13 mouse cellular contexts compared by ENCODE assay signal in genomic region chr12:79937876-79938275, GRCm38 (mm10).
DNase-seq lines count a peak whose midpoint lies in the region; ATAC-seq and TF ChIP-seq lines count a peak whose summit lies in the region.
"Had no signal": no experiment of that assay in that cellular context is flagged by ENCODE, and none has a peak within 500 bp of the region (broad histone marks: within the 10 kb centered on the region; RNA-seq: fewer than 3 reads in every experiment).

No protein-coding gene starts in this region.

- no peak for ATAC-seq in heart, embryonic 13.5 days (ENCODE audit: extremely low read depth, insufficient number of reproducible peaks, low FRiP score, low TSS enrichment)
- no peak for ATAC-seq in lung, postnatal 0 days

- WGBS in heart, embryonic 13.5 days = 62% methylated on average over 4 of the region's 4 CpGs
- 53% methylated on average over 4 of the region's 4 CpGs for WGBS in lung, postnatal 0 days

- no peaks in the 10 kb centered on the region for H3K9me3 ChIP-seq in heart, embryonic 13.5 days
- no peaks in the 10 kb centered on the region for H3K9me3 ChIP-seq in lung, postnatal 0 days (ENCODE audit: low read length)
- H3K9me3 ChIP-seq: forebrain, embryonic 12.5 days had no signal

- H3K9ac ChIP-seq in heart, embryonic 13.5 days = no peak overlapping the region
- H3K9ac ChIP-seq in lung, postnatal 0 days (replicated peaks; ENCODE audit: low read depth) = no peak overlapping the region
- H3K9ac ChIP-seq: forebrain, embryonic 12.5 days had no signal

- DNase-seq in heart, postnatal 25 days (ENCODE audit: low spot score) = no peak
- DNase-seq in lung, adult 18-20 months = peak; percentile 64 to 76
- no peak for DNase-seq in lung, postnatal 0 days (ENCODE audit: low spot score)
- peak; percentile 73 for DNase-seq in adrenal gland, postnatal 14 days
- DNase-seq in T-cell, adult 2 months (ENCODE audit: low spot score) = no peak
- DNase-seq in left cerebral cortex, postnatal 14 days (ENCODE audit: low spot score in 2 of 2) = no peak
- DNase-seq: cerebellum, adult 8-10 months; gastrocnemius, postnatal 14 days; retina, postnatal 1 day had no signal

- no peak overlapping the region for H3K4me2 ChIP-seq in heart, embryonic 13.5 days
- H3K4me2 ChIP-seq in lung, postnatal 0 days (replicated peaks; ENCODE audit: low read depth, low read length) = no peak overlapping the region
- H3K4me2 ChIP-seq in myocyte (ENCODE audit: low read depth) = no peak overlapping the region
- H3K4me2 ChIP-seq: forebrain, embryonic 12.5 days had no signal

- no peaks in the 10 kb centered on the region for H3K27me3 ChIP-seq in heart, embryonic 13.5 days (replicated peaks)
- no peaks in the 10 kb centered on the region for H3K27me3 ChIP-seq in lung, postnatal 0 days (replicated peaks; ENCODE audit: insufficient read depth, low read length)
- H3K27me3 ChIP-seq in myocyte (ENCODE audit: control insufficient read depth, insufficient read depth, insufficient read length) = no peaks in the 10 kb centered on the region
- H3K27me3 ChIP-seq: forebrain, embryonic 12.5 days had no signal

- H3K27ac ChIP-seq in heart, embryonic 13.5 days (replicated peaks) = peak overlapping the region; percentile 85; the same call in 1 of the 2 replicates
- no peak overlapping the region for H3K27ac ChIP-seq in lung, postnatal 0 days (ENCODE audit: low read length)

- H3K79me2 ChIP-seq in myocyte (ENCODE audit: control insufficient read depth, insufficient read depth) = no peaks in the 10 kb centered on the region

- peaks cover 49% of the 10 kb centered on the region for H3K4me1 ChIP-seq in heart, embryonic 13.5 days
- peaks cover 20% of the 10 kb centered on the region for H3K4me1 ChIP-seq in lung, postnatal 0 days (ENCODE audit: insufficient read depth, low read depth, low read length)
- H3K4me1 ChIP-seq: megakaryocyte, embryonic 14.5 days had no signal

- intact Hi-C loops in heart, postnatal 25 days (cut with DNase I) = loop anchor here (2.0 kb wide), 1 partner anchor 35 kb away; no protein-coding TSS in a partner anchor
- intact Hi-C loops in left cerebral cortex, postnatal 14 days (cut with DNase I) = no loop called here

- H3K4me3 ChIP-seq in heart, embryonic 13.5 days = no peak overlapping the region
- H3K4me3 ChIP-seq in lung, postnatal 0 days (ENCODE audit: low read depth, low read length) = no peak overlapping the region
- no peak overlapping the region for H3K4me3 ChIP-seq in myocyte
- H3K4me3 ChIP-seq: forebrain, embryonic 12.5 days; megakaryocyte, embryonic 14.5 days had no signal

- H3ac ChIP-seq in myocyte (ENCODE audit: control insufficient read depth, insufficient read length) = no peak overlapping the region

- no peaks in the 10 kb centered on the region for H3K36me3 ChIP-seq in heart, embryonic 13.5 days
- no peaks in the 10 kb centered on the region for H3K36me3 ChIP-seq in lung, postnatal 0 days (ENCODE audit: insufficient read depth, low read length)
- no peaks in the 10 kb centered on the region for H3K36me3 ChIP-seq in myocyte (ENCODE audit: control insufficient read depth, insufficient read depth)
- H3K36me3 ChIP-seq: forebrain, embryonic 12.5 days had no signal

- TF ChIP-seq POLR2A in myocyte (IDR thresholded peaks at IDR 0.05; ENCODE audit: insufficient read length, low read depth) = no peak

- TF ChIP-seq CTCF in lung, postnatal 0 days (IDR thresholded peaks at IDR 0.05) = no peak

- no peak for TF ChIP-seq EP300 in lung, postnatal 0 days (IDR thresholded peaks at IDR 0.05)

TF ChIP-seq in myocyte, 11 proteins besides CTCF, POLR2A, EP300 and RAD21:
- TF ChIP-seq E2F4 (IDR thresholded peaks at IDR 0.05; ENCODE audit: insufficient read depth) (no peak), CEBPB (IDR thresholded peaks at IDR 0.05; ENCODE audit: insufficient read depth, poor library complexity, severe bottlenecking) (0 out of 2 replicates have a peak, but pooled peaks have one; percentile 5)

Comparison
In these comparisons a context has a peak if more than half of its experiments do, and no peak if none do; other contexts are left out.
1. DNase-seq: peak in lung, adult 18-20 months (2 of 2) and adrenal gland, postnatal 14 days (single experiment); none in heart, postnatal 25 days (single experiment), lung, postnatal 0 days (single experiment), T-cell, adult 2 months (single experiment) and left cerebral cortex, postnatal 14 days (0 of 2).